In genomic region chr9:65325971-65326370, GRCm38 (mm10) we compare ENCODE assay signal across 15 mouse cellular contexts. TPM values are rescaled to one million over a fixed set of nuclear protein-coding genes. Genes with fewer than 3 reads are reported as not detected.
"Had no signal": no experiment of that assay in that cellular context is flagged by ENCODE, and none has a peak within 500 bp of the region (broad histone marks: within the 10 kb centered on the region; RNA-seq: fewer than 3 reads in every experiment).

No protein-coding gene starts in this region.

- H3K27me3 ChIP-seq: neural tube, embryonic 15.5 days; stomach, embryonic 15.5 days had no signal

- DNase-seq: retina, postnatal 1 day; right cerebral cortex, adult 18-20 months; right cerebral cortex, postnatal 14 days; right cerebral cortex, postnatal 25 days; right cerebral cortex, postnatal 4 days; spleen, adult 18-20 months; thymus, adult 18-20 months; thymus, adult 2 months; thymus, postnatal 14 days; thymus, postnatal 25 days; thymus, postnatal 36 days; thymus, postnatal 4 days had no signal

- H3K4me3 ChIP-seq: neural tube, embryonic 15.5 days; stomach, embryonic 15.5 days had no signal

- H3K9ac ChIP-seq: neural tube, embryonic 15.5 days; stomach, embryonic 15.5 days had no signal

- H3K27ac ChIP-seq: neural tube, embryonic 15.5 days; stomach, embryonic 15.5 days; stomach, postnatal 0 days had no signal

- H3K4me2 ChIP-seq: neural tube, embryonic 15.5 days; stomach, embryonic 15.5 days had no signal

- H3K4me1 ChIP-seq: neural tube, embryonic 15.5 days; stomach, embryonic 15.5 days had no signal

- H3K9me3 ChIP-seq: neural tube, embryonic 15.5 days; stomach, embryonic 15.5 days had no signal

RNA-seq across cellular contexts. Expression of gene Ubap1l, which starts 34.9 kb away (rescaled TPM):
- polyA plus RNA-seq: stomach, postnatal 0 days had no signal
